Mouse (Mus musculus) bone marrow, adult 2 months (tissue): Measurements from ENCODE around the gene Dph3.

Experiments
- CTCF ChIP-seq: fragments of 200-500 bp; IDR thresholded peaks from 2 replicates; pipeline ENCODE4 v1.5.1; 2011; ENCODE audit warnings: low read length, control low read depth; ENCODE audit not compliant: control insufficient read depth, insufficient read depth
- POLR2A ChIP-seq: fragments of 200-500 bp; IDR thresholded peaks from 2 replicates; pipeline ENCODE4 v1.6.1; 2011; ENCODE audit warnings: low read depth, mild to moderate bottlenecking, control low read depth, low read length, borderline replicate concordance; ENCODE audit not compliant: control insufficient read depth

GRCm38 (mm10) chr14:32098951-32099350 is 13.4 kb upstream of the Dph3 start:
- TF ChIP-seq CTCF (no peak), POLR2A (no peak)
